Comparison of ENCODE assay signal across 9 mouse cellular contexts in the genomic region with DNA sequence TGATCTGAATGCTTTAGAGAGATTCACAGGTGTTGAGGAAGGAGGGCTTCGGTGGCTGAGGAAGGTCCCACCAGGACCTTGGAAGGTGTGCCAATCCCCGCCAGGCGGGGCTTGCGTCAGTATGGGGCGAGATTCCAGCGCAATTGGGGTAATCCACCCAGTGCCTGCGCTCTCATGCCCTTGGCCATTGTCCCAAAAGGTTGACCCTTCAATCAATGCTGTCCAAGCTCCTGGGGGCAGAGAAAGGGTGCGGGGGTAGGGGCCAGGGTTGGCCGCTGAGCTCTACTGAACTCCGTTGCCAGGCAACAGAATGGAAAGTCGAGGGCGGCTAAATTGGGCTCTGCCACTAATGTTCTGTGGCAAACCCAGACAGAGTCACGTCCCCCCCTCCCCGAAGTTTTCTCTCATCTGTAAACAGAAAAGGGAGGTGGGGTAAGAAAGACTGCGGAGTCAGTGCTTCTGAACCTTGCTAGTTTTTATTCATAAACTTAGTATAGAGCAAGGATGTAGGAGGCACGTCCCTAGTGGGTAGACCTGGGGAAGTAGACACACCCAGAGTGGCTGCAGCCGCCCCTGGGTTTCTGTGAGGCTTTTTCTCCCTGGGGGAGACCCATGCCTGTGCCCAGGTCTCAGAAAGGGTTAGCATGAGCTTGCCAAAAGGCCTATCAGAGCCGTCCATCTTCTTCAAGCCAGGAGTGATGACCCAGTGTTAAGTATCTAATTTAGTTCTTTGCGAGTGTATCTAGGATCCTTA. TPM values are rescaled to one million over a fixed set of nuclear protein-coding genes. Genes with fewer than 3 reads are reported as not detected.
A peak's percentile ranks its signal among the peaks of the same experiment; 100 is the strongest.
DNase-seq lines count a peak whose midpoint lies in the region.
"Had no signal": no experiment of that assay in that cellular context is flagged by ENCODE, and none has a peak within 500 bp of the region (broad histone marks: within the 10 kb centered on the region; RNA-seq: fewer than 3 reads in every experiment).

No protein-coding gene starts in this region.

- 9% methylated on average over 19 of the region's 19 CpGs for WGBS in limb, embryonic 10.5 days

- H3K27ac ChIP-seq in limb, embryonic 10.5 days = no peak overlapping the region

- H3K36me3 ChIP-seq in limb, embryonic 10.5 days = no peaks in the 10 kb centered on the region
- H3K36me3 ChIP-seq: G1E had no signal

- peaks cover 84% of the 10 kb centered on the region for H3K27me3 ChIP-seq in limb, embryonic 10.5 days (ENCODE audit: low read depth, poor library complexity, severe bottlenecking)

- no peaks in the 10 kb centered on the region for H3K9me3 ChIP-seq in limb, embryonic 10.5 days (replicated peaks)

- peak; percentile 21 for DNase-seq in gastrocnemius, postnatal 10 days
- DNase-seq in gastrocnemius, postnatal 14 days = no peak
- peak; percentile 55 for DNase-seq in embryo, embryonic 11 days
- peak; percentile 16 for DNase-seq in heart, postnatal 25 days (ENCODE audit: low spot score)
- DNase-seq in limb, embryonic 10.5 days (ENCODE audit: low spot score) = no peak
- peak; percentile 9 for DNase-seq in retina, embryonic 14.5 days (ENCODE audit: low spot score)
- DNase-seq in right cerebral cortex, adult 18-20 months = no peak
- DNase-seq in T-cell, adult 2 months (ENCODE audit: low spot score) = no peak

- H3K4me3 ChIP-seq in limb, embryonic 10.5 days = peak overlapping the region; percentile 54

- H3K4me1 ChIP-seq in limb, embryonic 10.5 days = peaks cover 32% of the 10 kb centered on the region

- intact Hi-C loops in gastrocnemius, postnatal 14 days (cut with DNase I; ENCODE audit: low total_unique reads) = loop anchor here (10.0 kb wide), 1 partner anchor 158 kb away; no protein-coding TSS in a partner anchor
- intact Hi-C loops in heart, postnatal 25 days (cut with DNase I) = loop anchor here (5.0 kb wide), 1 partner anchor 140 kb away; no protein-coding TSS in a partner anchor

RNA-seq across cellular contexts. Expression of a gene that starts 2.3 kb away (rescaled TPM):
- 1 to 10 TPM; 7.6 to 9.3 TPM for total RNA-seq in gastrocnemius, postnatal 10 days (2021)
- total RNA-seq in gastrocnemius, postnatal 14 days (2021) = 1 to 10 TPM; 7.1 to 8.8 TPM
- 10 to 100 TPM; 19.6 to 23.8 TPM for total RNA-seq in heart, postnatal 25 days (2021)
- polyA plus RNA-seq in limb, embryonic 10.5 days (2016; fragmentation: Nextera tagmentation; extraction: Ambion mirVana) = 0.23 and 0.30 TPM in 2 replicates
- polyA plus RNA-seq: G1E had no signal

Comparison
In these comparisons a context has a peak if more than half of its experiments do, and no peak if none do; other contexts are left out.
1. DNase-seq: peak in gastrocnemius, postnatal 10 days (single experiment), embryo, embryonic 11 days (single experiment), heart, postnatal 25 days (single experiment) and retina, embryonic 14.5 days (single experiment); none in gastrocnemius, postnatal 14 days (single experiment), limb, embryonic 10.5 days (single experiment), right cerebral cortex, adult 18-20 months (single experiment) and T-cell, adult 2 months (single experiment).